Mouse (Mus musculus) embryo, embryonic 11 days (tissue): ENCODE results near the gene Gnl2.

Experiments used
- DNase-seq: peaks from one replicate; pipeline ENCODE4 v3.0.0-alpha.2; 2015

The Gnl2 gene

DNA sequence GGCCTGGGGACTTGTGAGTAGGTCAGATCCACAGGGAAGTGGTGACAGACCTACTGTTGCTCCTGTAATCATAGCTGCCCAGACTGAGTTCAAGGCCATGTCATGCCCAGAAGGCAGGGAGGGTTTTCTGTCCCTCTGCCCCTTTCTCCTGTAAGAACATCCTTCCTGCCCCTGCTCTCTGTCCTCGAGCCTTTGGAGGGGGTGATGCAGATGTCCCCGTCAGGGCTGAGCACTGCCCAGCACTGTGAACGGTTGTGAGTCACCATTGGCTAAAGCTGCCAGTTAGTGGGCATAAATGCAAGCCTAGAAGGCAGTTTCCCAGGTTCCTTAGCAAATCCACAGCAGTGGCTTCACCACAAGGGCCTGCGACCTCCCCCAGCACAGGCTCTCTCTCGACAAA is 76.6 kb downstream of the Gnl2 start:
- no peak for DNase-seq

DNA sequence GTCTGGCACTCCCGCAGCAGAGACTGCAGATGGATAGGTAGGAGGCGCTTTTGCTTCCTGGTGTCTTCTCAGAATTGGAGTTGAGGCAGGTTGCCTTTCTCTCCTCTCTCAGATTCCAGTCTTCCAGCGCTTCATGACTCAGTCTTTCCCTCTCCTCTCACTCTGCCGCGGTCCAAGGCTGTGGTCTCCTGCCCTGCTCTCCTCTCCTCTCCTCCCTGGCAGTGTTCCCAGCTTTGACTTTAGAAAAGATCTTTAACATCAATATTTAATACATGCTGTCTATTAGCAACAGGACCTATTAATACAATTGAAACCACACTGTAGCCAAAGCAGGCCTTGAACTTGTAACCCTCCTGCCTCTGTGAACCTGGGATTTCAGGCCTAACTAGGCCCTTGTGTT is 79.7 kb downstream of the Gnl2 start:
- no peak for DNase-seq

DNA sequence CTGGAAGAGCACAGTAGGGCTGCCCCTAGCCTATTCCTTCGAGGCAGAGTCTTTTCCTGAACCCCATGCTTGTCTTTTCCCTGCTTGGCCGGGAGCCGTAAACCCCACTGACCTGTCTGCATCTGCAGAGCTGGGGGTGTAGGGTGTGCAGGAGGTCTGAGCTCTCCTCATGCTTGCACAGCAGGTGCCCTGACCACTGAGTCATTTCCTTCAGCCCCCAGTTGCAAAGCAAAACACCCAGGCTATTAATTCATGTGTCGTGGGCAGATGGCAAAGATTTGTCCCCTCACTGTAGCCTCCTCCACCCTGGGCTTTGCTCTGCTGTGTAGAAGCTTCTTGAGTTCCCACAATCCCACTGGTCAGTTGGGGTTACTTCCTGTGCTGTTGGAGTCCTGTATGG is 81.0 kb downstream of the Gnl2 start:
- no peak for DNase-seq

DNA sequence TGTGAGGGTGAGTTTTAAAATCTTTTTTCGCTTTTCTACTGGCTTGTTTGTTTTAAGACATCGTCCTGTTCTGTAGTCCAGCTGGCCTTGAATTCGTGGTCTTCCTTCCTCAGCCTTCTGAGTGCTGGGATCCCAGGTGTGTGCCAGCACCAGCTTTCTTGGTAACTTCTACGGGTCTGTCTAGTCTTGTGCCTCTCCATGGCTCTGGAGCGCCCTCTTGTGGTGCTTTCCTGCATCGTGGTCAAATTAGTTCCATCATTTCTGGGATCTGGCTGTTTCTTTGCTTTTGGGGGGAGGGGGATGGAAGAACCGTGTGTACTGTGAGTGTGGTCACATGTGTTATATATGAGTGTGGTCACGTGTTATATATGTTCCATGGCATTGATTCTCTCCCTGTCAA is 83.1 kb downstream of the Gnl2 start:
- peak; percentile 82 for DNase-seq

DNA sequence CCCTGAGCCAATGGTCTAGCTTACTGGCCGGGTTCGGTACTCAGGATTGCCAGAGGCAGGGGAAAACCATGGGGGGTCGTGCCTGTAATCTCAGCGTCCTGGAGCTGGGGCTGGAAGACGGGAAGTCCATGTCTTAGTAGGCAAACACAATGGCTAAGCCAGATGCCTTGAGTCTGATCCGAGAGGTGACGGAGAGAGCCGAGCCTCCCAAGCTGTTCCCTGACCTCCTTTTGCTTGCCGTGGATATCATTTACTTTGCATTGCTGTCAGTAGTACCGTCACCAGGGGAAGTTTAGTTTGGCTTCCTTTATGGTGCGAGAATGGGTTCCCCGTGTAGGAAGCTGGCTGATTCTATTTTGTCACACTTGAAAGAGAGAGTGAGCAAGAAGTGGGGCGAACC is 84.9 kb downstream of the Gnl2 start:
- DNase-seq, result no peak
